In genomic region chr17:18004752-18005151, GRCm38 (mm10) we compare ENCODE assay signal across 25 mouse cellular contexts. TPM values are rescaled to one million over a fixed set of nuclear protein-coding genes. Genes with fewer than 3 reads are reported as not detected.
"Had no signal": no experiment of that assay in that cellular context is flagged by ENCODE, and none has a peak within 500 bp of the region (broad histone marks: within the 10 kb centered on the region; RNA-seq: fewer than 3 reads in every experiment).

No protein-coding gene starts in this region.

- H3K4me3 ChIP-seq: midbrain, embryonic 13.5 days; midbrain, embryonic 15.5 days; neural tube, embryonic 13.5 days; neural tube, embryonic 15.5 days had no signal

- DNase-seq: lung, adult 18-20 months; lung, embryonic 14.5 days; lung, postnatal 10 days; lung, postnatal 4 days; retina, postnatal 1 day; right cerebral cortex, adult 18-20 months; right cerebral cortex, postnatal 25 days; right cerebral cortex, postnatal 4 days; spleen, adult 18-20 months; thymus, adult 2 months; thymus, postnatal 25 days had no signal

- H3K27ac ChIP-seq: midbrain, embryonic 13.5 days; midbrain, embryonic 15.5 days; neural tube, embryonic 13.5 days; neural tube, embryonic 15.5 days had no signal

- ATAC-seq: midbrain, embryonic 13.5 days; midbrain, embryonic 15.5 days had no signal

RNA-seq across cellular contexts. Expression of gene Fpr-rs4, which starts 16.8 kb away (rescaled TPM):
- total RNA-seq: megakaryocyte, adult 5-6 weeks; midbrain, postnatal 0 days; monocyte, adult 5-6 weeks had no signal
- polyA plus RNA-seq: liver, embryonic 16.5 days; lung, embryonic 14.5 days; lung, embryonic 16.5 days; midbrain, embryonic 11.5 days; midbrain, embryonic 13.5 days; midbrain, embryonic 15.5 days; midbrain, postnatal 0 days; neural tube, embryonic 11.5 days; neural tube, embryonic 13.5 days; neural tube, embryonic 15.5 days; small intestine, adult 2 months; stomach, embryonic 14.5 days; stomach, embryonic 16.5 days; thymus, adult 2 months had no signal

RNA-seq across cellular contexts. Expression of gene Vmn2r124, which starts 44.5 kb away (rescaled TPM):
- total RNA-seq: megakaryocyte, adult 5-6 weeks; midbrain, postnatal 0 days; monocyte, adult 5-6 weeks had no signal
- polyA plus RNA-seq: liver, embryonic 16.5 days; lung, embryonic 14.5 days; lung, embryonic 16.5 days; midbrain, embryonic 11.5 days; midbrain, embryonic 13.5 days; midbrain, embryonic 15.5 days; midbrain, postnatal 0 days; neural tube, embryonic 11.5 days; neural tube, embryonic 13.5 days; neural tube, embryonic 15.5 days; small intestine, adult 2 months; stomach, embryonic 14.5 days; stomach, embryonic 16.5 days; thymus, adult 2 months had no signal
